Mouse (Mus musculus) liver, embryonic 14.5 days (tissue): Measurements from ENCODE around the gene Exoc4. TPM values are rescaled to one million over a fixed set of nuclear protein-coding genes. Genes with fewer than 3 reads are reported as not detected.

Experiments used
- ATAC-seq: fragments of 200-750 bp; cut with Nextera tagmentation; 2 replicates; pipeline ENCODE4 v1.8.0; 2017; ENCODE audit warnings: moderate number of reproducible peaks, mild to moderate bottlenecking, moderate library complexity; ENCODE audit not compliant: insufficient read depth
- DNase-seq, 3 experiments: peaks; one replicate each; pipeline ENCODE4 v3.0.0-alpha.2; 2012 to 2013; ENCODE audit warnings: low read depth in 3 of 3, low spot score in 3 of 3
- H3K27ac ChIP-seq: fragments of 300-500 bp; sonication (generic); 2 replicates; pipeline ENCODE4 v1.5.1; 2014; ENCODE audit warnings: moderate library complexity, mild to moderate bottlenecking, control low read depth, inconsistent platforms
- H3K27me3 ChIP-seq: fragments of 300-500 bp; sonication (generic); 2 replicates; pipeline ENCODE4 v1.6.1; 2014; ENCODE audit warnings: mild to moderate bottlenecking, low read length, moderate library complexity; ENCODE audit not compliant: control insufficient read depth, insufficient read depth
- H3K36me3 ChIP-seq: fragments of 300-500 bp; sonication (generic); replicated peaks from 2 replicates; pipeline ENCODE4 v1.6.1; 2014; ENCODE audit warnings: low read depth; ENCODE audit not compliant: control insufficient read depth, insufficient read depth
- H3K4me1 ChIP-seq, 2 experiments: fragments of 200-500 bp in 1 of 2; fragments of 300-500 bp in 1 of 2; sonication (generic) in 1 of 2; replicated peaks; 2 replicates each; pipeline ENCODE4 v1.6.1; 2012 to 2014; ENCODE audit warnings: antibody characterized with exemption in 1 of 2, inconsistent platforms in 1 of 2, low read length in 1 of 2; ENCODE audit not compliant: control insufficient read depth in 2 of 2, insufficient read depth in 2 of 2
- H3K4me2 ChIP-seq: fragments of 300-500 bp; sonication (generic); 2 replicates; pipeline ENCODE4 v1.6.1; 2014; ENCODE audit warnings: low read depth, mild to moderate bottlenecking, control low read depth, moderate library complexity
- H3K4me3 ChIP-seq, 2 experiments: fragments of 200-500 bp in 1 of 2; fragments of 300-500 bp in 1 of 2; sonication (generic) in 1 of 2; 2 replicates each; pipeline ENCODE4 v1.5.1; 2012 to 2014; ENCODE audit warnings: low read depth in 2 of 2, low read length in 2 of 2, mild to moderate bottlenecking in 2 of 2, control low read depth in 1 of 2, inconsistent platforms in 1 of 2, moderate library complexity in 1 of 2; ENCODE audit not compliant: insufficient read depth in 1 of 2
- H3K9ac ChIP-seq: fragments of 300-500 bp; sonication (generic); replicated peaks from 2 replicates; pipeline ENCODE4 v1.6.1; 2014; ENCODE audit warnings: mild to moderate bottlenecking, control low read depth, moderate library complexity
- H3K9me3 ChIP-seq: fragments of 300-500 bp; sonication (generic); 2 replicates; pipeline ENCODE4 v1.6.1; 2016; ENCODE audit warnings: low read length, mixed read lengths; ENCODE audit not compliant: control insufficient read depth
- CTCF ChIP-seq: IDR thresholded peaks from 2 replicates; pipeline ENCODE4 v1.5.1; 2016; ENCODE audit warnings: antibody characterized with exemption, low read depth, control low read depth
- EP300 ChIP-seq: IDR thresholded peaks from 2 replicates; pipeline ENCODE4 v1.6.1; 2016; ENCODE audit warnings: antibody characterized with exemption, low read depth
- WGBS: fragments of 180-500 bp; shearing (Covaris S2); extraction: QIAGEN DNeasy Blood & Tissue Kit; methylation state at CpG from one replicate; pipeline ENCODE4 v1.1.7; 2014; ENCODE audit not compliant: insufficient replicate concordance; 5-methylcytosine and 5-hydroxymethylcytosine counted together
- polyA plus RNA-seq, 2 experiments: library from polyadenylated mRNA; depleted of rRNA in 1 of 2; stranded (reverse) in 1 of 2; unstranded in 1 of 2; fragments of >200 nt; fragmentation: Nextera tagmentation in 1 of 2; extraction: Ambion mirVana in 1 of 2; gene quantifications; 2 replicates each; pipeline versions ENCODE4 v1.2.1 to v1.2.3; 2012 to 2014

Gene Exoc4
- polyA plus RNA-seq, 2 experiments: 4.9 to 7.0 TPM

DNA sequence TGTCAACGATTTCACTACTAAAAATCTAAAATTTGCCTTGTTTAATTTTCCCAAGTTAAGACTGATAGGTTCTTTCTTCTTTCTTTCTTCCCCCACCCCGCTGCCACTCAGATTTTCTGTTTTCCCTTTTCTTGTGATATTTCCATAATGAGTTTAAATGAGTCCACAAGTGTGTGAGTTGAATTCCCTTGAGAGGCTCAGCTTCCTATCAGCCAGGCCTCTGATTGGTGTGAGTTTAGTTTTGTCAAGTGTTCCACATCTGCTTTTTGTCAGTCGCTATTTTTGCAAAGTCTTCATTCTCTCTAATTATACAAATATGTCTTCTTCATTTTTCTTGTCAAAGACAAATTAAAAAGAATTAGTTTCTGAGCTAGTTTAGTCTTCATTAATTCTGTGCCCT lies 160.7 kb downstream of the Exoc4 start:
- Histone ChIP-seq H3K4me2 (no peak overlapping the region), H3K36me3 (no peaks in the 10 kb centered on the region), H3K9ac (no peak overlapping the region), H3K4me1 (no peaks in the 10 kb centered on the region), H3K9me3 (no peaks in the 10 kb centered on the region), H3K27me3 (no peaks in the 10 kb centered on the region), H3K4me3 (no peak overlapping the region), H3K27ac (no peak overlapping the region)
- ATAC-seq: no peak
- WGBS: 70% methylated on average over 3 of the region's 3 CpGs
- DNase-seq: no peak
- no peak for TF ChIP-seq EP300
- TF ChIP-seq CTCF: no peak

DNA sequence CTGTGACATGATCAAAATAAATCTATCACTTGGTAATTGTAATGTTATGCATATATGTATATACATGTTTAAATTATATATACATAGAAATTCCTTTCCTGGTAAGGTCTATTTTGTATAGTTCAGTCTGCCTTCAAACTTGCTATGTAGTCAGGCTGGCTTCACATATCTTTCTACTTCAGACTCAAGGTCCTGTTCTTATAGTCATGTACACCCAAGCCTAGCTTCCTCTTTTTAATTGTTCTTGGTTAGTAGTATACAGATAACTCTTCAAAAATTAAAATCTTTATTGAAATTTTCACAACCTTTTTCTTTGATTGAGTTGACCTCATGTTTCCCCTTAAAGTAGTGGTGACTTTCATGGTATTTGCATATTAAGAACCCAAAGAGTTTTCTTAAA lies 176.1 kb downstream of the Exoc4 start:
- no peaks in the 10 kb centered on the region for H3K27me3 ChIP-seq
- no peak overlapping the region for H3K9ac ChIP-seq
- ATAC-seq (no peak), DNase-seq (no peak)
- H3K4me3 ChIP-seq: no peak overlapping the region
- no peak for TF ChIP-seq EP300
- TF ChIP-seq CTCF: no peak
- H3K4me1 ChIP-seq: no peaks in the 10 kb centered on the region
- no peak overlapping the region for H3K4me2 ChIP-seq
- no peak overlapping the region for H3K27ac ChIP-seq
- H3K36me3 ChIP-seq: no peaks in the 10 kb centered on the region
- H3K9me3 ChIP-seq: no peaks in the 10 kb centered on the region

DNA sequence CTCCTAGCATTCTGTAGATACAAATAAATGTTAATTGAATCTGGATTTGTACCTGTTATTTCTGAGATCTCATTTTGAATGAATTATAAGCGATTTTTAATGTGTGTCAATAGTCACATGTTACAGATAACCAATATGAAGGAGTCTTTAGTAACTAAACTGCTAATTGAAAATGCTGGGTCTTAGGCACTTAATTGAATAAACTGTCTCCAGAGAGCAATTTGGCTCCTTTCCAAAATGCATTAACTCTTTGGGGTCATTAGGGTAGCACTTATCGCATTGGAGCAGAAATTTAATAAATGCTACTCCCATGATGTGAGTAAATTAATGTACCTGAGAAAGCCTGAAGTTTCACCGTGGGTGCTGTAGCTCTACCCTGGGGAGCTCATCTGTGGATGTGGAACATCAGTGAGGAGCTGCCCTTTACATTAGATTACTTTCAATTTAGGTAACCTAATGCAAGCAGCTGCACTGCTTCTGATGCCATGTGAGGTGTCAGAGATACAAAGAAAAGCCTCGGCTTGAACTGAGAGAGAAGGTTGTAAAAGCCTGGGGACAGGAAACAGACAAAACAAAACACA lies 182.4 kb downstream of the Exoc4 start:
- H3K9ac ChIP-seq: no peak overlapping the region
- no peaks in the 10 kb centered on the region for H3K9me3 ChIP-seq
- TF ChIP-seq CTCF: no peak
- no peak for TF ChIP-seq EP300
- no peaks in the 10 kb centered on the region for H3K4me1 ChIP-seq
- no peaks in the 10 kb centered on the region for H3K36me3 ChIP-seq
- H3K4me2 ChIP-seq: no peak overlapping the region
- no peak overlapping the region for H3K4me3 ChIP-seq
- ATAC-seq (no peak), DNase-seq (no peak)
- WGBS: 60% methylated on average over 4 of the region's 4 CpGs
- no peak overlapping the region for H3K27ac ChIP-seq
- no peaks in the 10 kb centered on the region for H3K27me3 ChIP-seq

- no peak overlapping the region for H3K27ac ChIP-seq
- no peaks in the 10 kb centered on the region for H3K36me3 ChIP-seq
- H3K4me2 ChIP-seq: no peak overlapping the region
- H3K4me3 ChIP-seq: no peak overlapping the region
- TF ChIP-seq CTCF (no peak), EP300 (no peak)
- no peaks in the 10 kb centered on the region for H3K9me3 ChIP-seq
- no peaks in the 10 kb centered on the region for H3K27me3 ChIP-seq
- no peaks in the 10 kb centered on the region for H3K4me1 ChIP-seq
- no peak for DNase-seq
- 52% methylated on average over 1 of the region's 1 CpGs for WGBS
- no peak for ATAC-seq
- no peak overlapping the region for H3K9ac ChIP-seq
Observed at GRCm38 (mm10) chr6:33440508-33440907, 191.6 kb downstream of the Exoc4 start.

DNA sequence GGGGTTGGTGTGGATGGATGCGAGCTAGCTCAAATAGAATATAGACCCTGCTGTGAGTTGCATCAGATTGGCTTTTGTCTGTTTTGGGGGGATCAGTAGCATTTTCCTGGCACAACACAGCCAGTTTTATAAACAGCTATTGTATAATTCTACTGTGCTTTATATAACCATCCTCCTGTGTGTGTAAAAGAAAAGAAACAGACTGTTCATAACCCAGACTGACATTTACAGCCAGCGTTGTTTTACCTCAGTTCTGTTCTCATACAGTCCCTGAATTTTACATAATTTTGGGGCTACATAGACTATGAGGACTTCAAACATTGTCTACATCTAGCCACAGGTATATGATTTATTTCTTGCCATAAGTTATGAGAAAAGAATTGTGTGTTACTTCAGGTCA lies 204.9 kb downstream of the Exoc4 start:
- Histone ChIP-seq H3K9me3 (no peaks in the 10 kb centered on the region), H3K36me3 (no peaks in the 10 kb centered on the region), H3K27ac (no peak overlapping the region), H3K27me3 (no peaks in the 10 kb centered on the region), H3K4me3 (no peak overlapping the region), H3K4me2 (no peak overlapping the region), H3K4me1 (peaks cover 3 to 5% of the 10 kb centered on the region in 2 experiments; a peak in 2 of 4 replicates), H3K9ac (no peak overlapping the region)
- DNase-seq (no peak), ATAC-seq (no peak)
- TF ChIP-seq EP300: no peak
- no peak for TF ChIP-seq CTCF
- WGBS: 68% methylated on average over 2 of the region's 2 CpGs
